Mouse (Mus musculus) heart, embryonic 10.5 days (tissue): ENCODE measurements around the gene Banp. TPM values are rescaled to one million over a fixed set of nuclear protein-coding genes. Genes with fewer than 3 reads are reported as not detected.

Experiments used
- DNase-seq: peaks from one replicate; pipeline ENCODE4 v3.0.0-alpha.2; 2017; ENCODE audit warnings: low spot score
- H3K27ac ChIP-seq: fragments of 300-500 bp; sonication (generic); 2 replicates; pipeline ENCODE4 v1.5.1; 2016; ENCODE audit warnings: mild to moderate bottlenecking
- H3K27me3 ChIP-seq: fragments of 300-500 bp; sonication (generic); 2 replicates; pipeline ENCODE4 v1.6.1; 2016; ENCODE audit warnings: mild to moderate bottlenecking; ENCODE audit not compliant: poor library complexity, insufficient read depth, severe bottlenecking
- H3K36me3 ChIP-seq: fragments of 300-500 bp; sonication (generic); 2 replicates; pipeline ENCODE4 v1.6.1; 2016; ENCODE audit warnings: mild to moderate bottlenecking, moderate library complexity
- H3K4me1 ChIP-seq: fragments of 300-500 bp; sonication (generic); 2 replicates; pipeline ENCODE4 v1.6.1; 2016; ENCODE audit warnings: mild to moderate bottlenecking
- H3K4me3 ChIP-seq: fragments of 300-500 bp; sonication (generic); 2 replicates; pipeline ENCODE4 v1.5.1; 2016; ENCODE audit warnings: mild to moderate bottlenecking, moderate library complexity
- H3K9me3 ChIP-seq: fragments of 300-500 bp; sonication (generic); 2 replicates; pipeline ENCODE4 v1.6.1; 2016; ENCODE audit warnings: mild to moderate bottlenecking, moderate library complexity
- WGBS: fragments of 180-500 bp; shearing (Covaris S2); methylation state at CpG from one replicate; pipeline ENCODE4 v1.1.7; 2016; 5-methylcytosine and 5-hydroxymethylcytosine counted together
- polyA plus RNA-seq: library from polyadenylated mRNA; unstranded; fragments of >200 nt; fragmentation: Nextera tagmentation; extraction: Ambion mirVana; gene quantifications from 2 replicates; pipeline ENCODE4 v1.2.1, GENCODE M21; 2016

The Banp gene
- polyA plus RNA-seq, 1 experiment from 2014 or later: 58.5 TPM

GRCm38 (mm10) chr8:121911987-121912386 lies 37.6 kb upstream of the Banp start:
- 69% methylated on average over 7 of the region's 7 CpGs for WGBS
- Histone ChIP-seq H3K9me3 (no peaks in the 10 kb centered on the region), H3K4me3 (no peak overlapping the region), H3K4me1 (peaks cover 24% of the 10 kb centered on the region), H3K27ac (no peak overlapping the region), H3K36me3 (no peaks in the 10 kb centered on the region), H3K27me3 (peaks cover 34% of the 10 kb centered on the region)
- DNase-seq: no peak

- H3K36me3 ChIP-seq: no peaks in the 10 kb centered on the region
- WGBS: 70% methylated on average over 3 of the region's 3 CpGs
These were observed 36.7 kb upstream of the Banp start for GRCm38 (mm10) chr8:121912831-121913230.

GRCm38 (mm10) chr8:121913378-121913777 lies 36.2 kb upstream of the Banp start:
- 80% methylated on average over 8 of the region's 8 CpGs for WGBS
- Histone ChIP-seq H3K4me1 (0 out of 2 replicates have a peak, but pooled peaks cover 11% of the 10 kb centered on the region), H3K36me3 (no peaks in the 10 kb centered on the region), H3K9me3 (no peaks in the 10 kb centered on the region), H3K27me3 (peaks cover 30% of the 10 kb centered on the region), H3K27ac (no peak overlapping the region), H3K4me3 (no peak overlapping the region)
- DNase-seq: no peak

More at GRCm38 (mm10) chr8:121912831-121913230, 36.7 kb upstream of the Banp start:
- Histone ChIP-seq H3K9me3 (no peaks in the 10 kb centered on the region), H3K27ac (no peak overlapping the region), H3K4me1 (peaks cover 16% of the 10 kb centered on the region), H3K27me3 (peaks cover 34% of the 10 kb centered on the region), H3K4me3 (no peak overlapping the region)
- no peak for DNase-seq

- 64% methylated on average over 4 of the region's 4 CpGs for WGBS
- peaks cover 12% of the 10 kb centered on the region for H3K4me1 ChIP-seq
- no peaks in the 10 kb centered on the region for H3K9me3 ChIP-seq
- no peaks in the 10 kb centered on the region for H3K36me3 ChIP-seq
- H3K27me3 ChIP-seq: peaks cover 4% of the 10 kb centered on the region
- no peak overlapping the region for H3K27ac ChIP-seq
- H3K4me3 ChIP-seq: no peak overlapping the region
- DNase-seq: no peak
These were observed 30.4 kb upstream of the Banp start for GRCm38 (mm10) chr8:121919158-121919557.

- Histone ChIP-seq H3K27ac (no peak overlapping the region), H3K4me3 (no peak overlapping the region), H3K4me1 (peaks cover 12% of the 10 kb centered on the region), H3K27me3 (no peaks in the 10 kb centered on the region; the same call in 1 of the 2 replicates), H3K36me3 (no peaks in the 10 kb centered on the region), H3K9me3 (no peaks in the 10 kb centered on the region)
- DNase-seq: no peak
- 49% methylated on average over 3 of the region's 3 CpGs for WGBS
These were observed 29.8 kb upstream of the Banp start for GRCm38 (mm10) chr8:121919731-121920130.

GRCm38 (mm10) chr8:121921582-121921981 lies 28.0 kb upstream of the Banp start:
- 78% methylated on average over 8 of the region's 8 CpGs for WGBS
- DNase-seq: peak; percentile 68
- peaks cover 12% of the 10 kb centered on the region for H3K4me1 ChIP-seq
- H3K9me3 ChIP-seq: no peaks in the 10 kb centered on the region
- peak overlapping the region; percentile 38; the same call in 1 of the 2 replicates for H3K27ac ChIP-seq
- H3K27me3 ChIP-seq: peaks cover 1% of the 10 kb centered on the region; the same call in 1 of the 2 replicates
- no peak overlapping the region for H3K4me3 ChIP-seq
- H3K36me3 ChIP-seq: no peaks in the 10 kb centered on the region

- Histone ChIP-seq H3K27ac (peak overlapping the region; percentile 38; the same call in 1 of the 2 replicates), H3K4me3 (no peak overlapping the region), H3K27me3 (peaks cover 5% of the 10 kb centered on the region; the same call in 1 of the 2 replicates), H3K36me3 (no peaks in the 10 kb centered on the region), H3K4me1 (peaks cover 12% of the 10 kb centered on the region), H3K9me3 (no peaks in the 10 kb centered on the region)
- peak; percentile 74 for DNase-seq
- 57% methylated on average over 8 of the region's 8 CpGs for WGBS
These were observed 27.4 kb upstream of the Banp start for GRCm38 (mm10) chr8:121922101-121922500.

GRCm38 (mm10) chr8:121924681-121925080 lies 24.9 kb upstream of the Banp start:
- DNase-seq: no peak
- Histone ChIP-seq H3K27ac (no peak overlapping the region), H3K4me1 (peaks cover 10% of the 10 kb centered on the region), H3K4me3 (no peak overlapping the region), H3K27me3 (peaks cover 5% of the 10 kb centered on the region; the same call in 1 of the 2 replicates), H3K36me3 (no peaks in the 10 kb centered on the region), H3K9me3 (no peaks in the 10 kb centered on the region)
- 75% methylated on average over 5 of the region's 5 CpGs for WGBS

GRCm38 (mm10) chr8:121925624-121926023 lies 23.9 kb upstream of the Banp start:
- Histone ChIP-seq H3K36me3 (no peaks in the 10 kb centered on the region), H3K27me3 (peaks cover 5% of the 10 kb centered on the region; the same call in 1 of the 2 replicates), H3K4me3 (no peak overlapping the region), H3K4me1 (peaks cover 5% of the 10 kb centered on the region; the same call in 1 of the 2 replicates), H3K9me3 (no peaks in the 10 kb centered on the region), H3K27ac (no peak overlapping the region)
- DNase-seq: peak; percentile 91
- WGBS: 28% methylated on average over 10 of the region's 10 CpGs

GRCm38 (mm10) chr8:121926266-121926665 lies 23.3 kb upstream of the Banp start:
- peaks cover 4% of the 10 kb centered on the region; the same call in 1 of the 2 replicates for H3K4me1 ChIP-seq
- DNase-seq: no peak
- H3K9me3 ChIP-seq: no peaks in the 10 kb centered on the region
- H3K36me3 ChIP-seq: no peaks in the 10 kb centered on the region
- H3K27me3 ChIP-seq: peaks cover 5% of the 10 kb centered on the region; the same call in 1 of the 2 replicates
- H3K27ac ChIP-seq: no peak overlapping the region
- H3K4me3 ChIP-seq: no peak overlapping the region
- WGBS: 63% methylated on average over 8 of the region's 8 CpGs

GRCm38 (mm10) chr8:121927316-121927715 lies 22.2 kb upstream of the Banp start:
- Histone ChIP-seq H3K4me3 (no peak overlapping the region), H3K27me3 (0 out of 2 replicates have a peak, but pooled peaks cover 5% of the 10 kb centered on the region), H3K36me3 (no peaks in the 10 kb centered on the region), H3K27ac (no peak overlapping the region), H3K9me3 (no peaks in the 10 kb centered on the region), H3K4me1 (no peaks in the 10 kb centered on the region)
- DNase-seq: peak; percentile 79
- WGBS: 33% methylated on average over 8 of the region's 8 CpGs

- no peak for DNase-seq
- Histone ChIP-seq H3K27ac (no peak overlapping the region), H3K4me3 (no peak overlapping the region), H3K27me3 (0 out of 2 replicates have a peak, but pooled peaks cover 5% of the 10 kb centered on the region), H3K36me3 (no peaks in the 10 kb centered on the region), H3K4me1 (peaks cover 8% of the 10 kb centered on the region), H3K9me3 (no peaks in the 10 kb centered on the region)
- WGBS: 72% methylated on average over 4 of the region's 4 CpGs
These were observed 19.5 kb upstream of the Banp start for GRCm38 (mm10) chr8:121930047-121930446.

GRCm38 (mm10) chr8:121931571-121931970 lies 18.0 kb upstream of the Banp start:
- H3K27me3 ChIP-seq: 0 out of 2 replicates have a peak, but pooled peaks cover 4% of the 10 kb centered on the region
- H3K9me3 ChIP-seq: no peaks in the 10 kb centered on the region
- H3K4me1 ChIP-seq: peaks cover 20% of the 10 kb centered on the region
- 74% methylated on average over 7 of the region's 7 CpGs for WGBS
- no peak for DNase-seq
- H3K27ac ChIP-seq: no peak overlapping the region
- H3K36me3 ChIP-seq: no peaks in the 10 kb centered on the region
- H3K4me3 ChIP-seq: no peak overlapping the region
